Mouse (Mus musculus): ENCODE measurements around the gene Bnip3.
A peak's percentile ranks its signal among the peaks of the same experiment; 100 is the strongest.

Bnip3 gene

DNA sequence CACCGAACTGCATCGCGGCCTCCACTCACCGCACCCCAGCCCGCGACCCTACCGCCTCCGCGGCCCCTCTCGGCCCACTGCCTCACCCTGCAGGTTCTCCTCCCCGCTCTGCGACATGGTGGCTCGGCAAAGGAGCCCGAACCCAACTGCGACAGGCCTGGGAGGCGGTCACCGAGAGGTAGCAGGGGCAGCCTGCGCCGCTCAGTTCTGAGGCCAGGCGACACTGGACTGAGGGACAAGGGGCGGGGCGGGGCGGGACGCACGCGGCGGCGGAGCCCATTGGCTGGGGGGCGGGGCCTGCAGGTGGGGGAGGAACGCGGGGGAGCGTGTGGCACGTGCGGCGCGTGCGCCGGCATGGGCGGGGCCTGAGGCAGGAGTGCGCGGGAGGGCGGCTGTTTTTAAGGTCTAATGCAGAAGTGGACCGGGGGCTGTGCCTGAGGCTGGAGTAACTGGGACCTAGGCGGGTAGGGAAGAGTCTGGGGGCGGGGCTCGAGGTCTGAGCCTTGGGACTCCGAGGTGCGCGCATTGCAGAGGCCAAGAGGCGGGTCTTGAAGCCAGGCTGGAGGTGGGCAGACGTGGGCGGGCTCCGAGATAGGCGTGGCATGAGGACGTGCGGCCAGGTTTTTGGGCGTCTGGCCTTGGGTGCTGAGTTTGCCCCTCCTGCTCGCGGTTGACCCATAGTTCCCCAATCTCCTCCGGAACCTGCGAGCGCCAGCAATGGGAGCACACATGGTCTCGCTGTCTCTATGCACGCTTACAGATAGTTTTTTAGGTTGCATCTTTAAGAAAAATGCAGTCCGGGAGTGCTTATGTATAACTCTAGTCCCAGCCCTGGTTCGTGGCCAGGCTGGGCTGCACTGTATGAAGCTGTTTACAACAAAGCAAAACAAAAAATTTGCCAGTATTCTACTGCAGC, at the start of gene Bnip3:
Gene Bnip3, minus strand, starts transcription at position 243 of the 916 bp plus-strand sequence.
- DNase-seq (ENCODE audit: low read depth, low spot score): peak; percentile 70

DNA sequence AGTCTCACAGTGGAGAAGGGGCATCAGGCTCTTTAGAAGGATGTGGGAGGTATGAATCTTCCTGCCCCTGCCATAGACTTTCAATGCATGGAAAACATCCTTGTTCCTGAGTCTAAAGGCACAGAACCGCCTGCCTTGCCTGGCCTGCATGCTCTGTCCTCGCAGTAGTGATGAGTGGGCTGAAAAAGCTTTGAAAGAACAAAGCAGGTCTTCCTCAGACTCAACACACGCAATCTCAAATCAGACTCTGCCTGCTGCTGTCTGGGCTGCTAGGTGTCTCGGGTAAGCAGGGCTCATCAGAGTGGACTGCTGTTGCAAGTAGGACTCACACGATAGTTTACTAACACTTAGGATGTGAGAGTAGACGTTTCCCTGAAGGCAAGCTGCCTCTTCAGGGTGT, 47.8 kb upstream of the Bnip3 start:
- DNase-seq (ENCODE audit: low read depth, low spot score): no peak

DNA sequence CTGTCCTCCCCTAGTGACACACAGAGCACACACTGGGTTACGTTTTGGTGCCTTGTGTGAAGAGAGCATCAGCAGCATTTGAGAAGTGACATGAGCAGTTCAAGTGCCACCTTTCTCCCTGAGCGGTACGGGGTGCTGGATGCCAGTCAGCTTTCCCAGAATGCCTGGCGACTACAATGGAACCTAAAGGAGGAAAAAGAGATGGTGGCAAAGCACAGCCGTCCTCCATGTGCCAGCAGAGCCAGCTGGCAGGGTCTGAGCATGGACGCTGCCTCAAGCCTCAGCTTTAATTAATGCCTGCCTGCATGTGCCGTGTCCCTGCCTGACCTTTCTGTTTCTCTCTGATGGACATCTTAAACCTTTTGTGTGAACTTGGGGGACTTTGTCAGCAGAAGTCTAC, 46.5 kb upstream of the Bnip3 start:
- no peak for DNase-seq (ENCODE audit: low read depth, low spot score)

DNA sequence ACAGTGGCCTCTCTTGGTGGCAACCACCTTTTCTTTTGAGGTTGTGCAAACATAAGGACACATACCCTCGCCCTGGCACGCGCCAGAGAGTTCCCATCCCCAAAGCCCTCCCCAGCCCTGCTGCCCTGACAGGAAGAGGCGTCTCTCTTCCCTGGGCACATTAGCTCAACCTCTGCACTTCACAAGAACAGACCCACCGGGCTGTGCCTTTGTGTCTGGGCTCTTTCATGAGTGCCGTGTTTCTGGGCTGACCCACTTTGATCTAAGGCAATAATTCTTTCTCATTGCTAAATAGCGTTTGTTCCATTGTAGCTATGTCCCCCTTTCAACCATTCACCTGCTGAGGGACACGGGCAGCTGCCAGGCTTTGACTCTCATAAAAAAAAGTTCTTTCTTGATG, 39.0 kb upstream of the Bnip3 start:
- no peak for DNase-seq (ENCODE audit: low read depth, low spot score)

DNA sequence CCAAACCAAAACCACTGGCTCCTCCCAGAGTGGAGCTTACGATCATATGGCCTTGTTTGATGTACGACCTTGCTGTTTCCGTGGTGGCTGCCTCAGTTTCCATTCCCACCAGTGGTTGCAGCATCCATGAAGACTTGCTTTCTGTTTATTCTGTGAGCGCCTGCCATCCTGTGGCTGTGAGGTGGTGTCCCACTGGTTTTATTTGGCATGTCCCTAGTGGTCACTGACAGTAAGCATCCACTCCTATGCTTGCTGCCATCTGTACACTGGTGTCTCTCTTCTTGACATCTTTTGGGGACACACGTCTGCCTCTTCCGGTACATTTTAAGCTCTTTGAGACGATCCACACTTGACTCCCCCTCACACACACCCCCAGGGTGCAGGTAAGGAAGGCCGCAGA, 38.4 kb upstream of the Bnip3 start:
- DNase-seq (ENCODE audit: low read depth, low spot score): no peak

DNA sequence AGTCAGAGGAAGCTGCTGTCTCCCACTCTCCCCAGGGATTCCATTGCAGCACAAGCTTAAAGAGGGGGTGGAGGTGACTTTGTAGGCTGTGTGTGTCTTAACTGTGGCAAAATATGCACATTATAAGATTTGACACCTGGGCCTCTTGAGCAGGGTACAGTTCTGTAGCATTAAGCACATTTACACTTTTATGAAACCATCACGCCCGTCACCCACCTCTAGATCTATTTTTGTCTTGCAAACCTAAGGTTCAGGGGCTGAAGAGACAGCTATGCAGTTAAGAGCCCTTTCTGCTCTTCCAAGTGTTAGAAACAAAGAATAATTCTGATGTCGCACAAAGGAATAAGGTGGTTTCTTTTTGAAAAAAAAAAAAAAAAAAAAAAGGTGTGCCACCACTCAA, 36.3 kb upstream of the Bnip3 start:
- DNase-seq (ENCODE audit: low read depth, low spot score): no peak

DNA sequence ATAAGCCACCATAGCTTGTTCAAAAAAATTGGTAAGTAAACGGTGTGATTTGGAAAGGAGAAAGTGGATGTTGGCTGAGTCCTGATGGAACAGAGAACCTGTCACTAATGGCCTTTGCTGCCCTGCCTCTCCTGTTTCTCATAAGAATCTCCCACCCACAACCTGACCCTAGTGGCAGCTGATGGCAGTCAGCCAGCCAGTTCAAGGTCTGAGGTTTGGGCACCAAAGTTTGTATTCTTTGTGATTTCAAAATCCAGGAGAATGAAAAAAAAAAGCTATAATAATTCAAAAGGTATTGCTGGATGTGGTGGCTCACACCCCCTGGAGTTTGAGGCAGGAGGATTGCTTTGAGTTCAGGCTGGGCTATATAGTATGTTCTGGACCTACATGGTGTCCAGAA, 33.0 kb upstream of the Bnip3 start:
- DNase-seq (ENCODE audit: low read depth, low spot score): no peak

DNA sequence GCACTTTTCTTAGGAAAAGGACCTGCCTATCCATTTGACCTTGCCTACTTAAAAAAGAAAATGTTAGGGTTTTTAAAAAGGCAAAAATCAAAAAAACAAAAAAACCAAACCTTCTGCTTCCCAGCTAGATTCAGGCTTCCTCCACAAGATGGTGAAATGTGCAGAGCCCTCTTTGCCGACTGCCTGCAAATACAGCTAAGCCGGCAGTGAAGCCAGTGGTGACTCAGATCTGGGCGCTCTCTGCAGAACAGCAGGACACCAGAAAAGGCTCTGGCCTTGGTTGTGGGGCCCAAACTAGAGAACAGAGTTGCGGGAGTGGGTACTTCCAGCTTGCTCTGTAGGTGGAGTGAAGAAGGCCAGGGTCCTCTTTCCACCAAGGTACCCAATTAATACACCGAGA, 32.3 kb upstream of the Bnip3 start:
- no peak for DNase-seq (ENCODE audit: low read depth, low spot score)

DNA sequence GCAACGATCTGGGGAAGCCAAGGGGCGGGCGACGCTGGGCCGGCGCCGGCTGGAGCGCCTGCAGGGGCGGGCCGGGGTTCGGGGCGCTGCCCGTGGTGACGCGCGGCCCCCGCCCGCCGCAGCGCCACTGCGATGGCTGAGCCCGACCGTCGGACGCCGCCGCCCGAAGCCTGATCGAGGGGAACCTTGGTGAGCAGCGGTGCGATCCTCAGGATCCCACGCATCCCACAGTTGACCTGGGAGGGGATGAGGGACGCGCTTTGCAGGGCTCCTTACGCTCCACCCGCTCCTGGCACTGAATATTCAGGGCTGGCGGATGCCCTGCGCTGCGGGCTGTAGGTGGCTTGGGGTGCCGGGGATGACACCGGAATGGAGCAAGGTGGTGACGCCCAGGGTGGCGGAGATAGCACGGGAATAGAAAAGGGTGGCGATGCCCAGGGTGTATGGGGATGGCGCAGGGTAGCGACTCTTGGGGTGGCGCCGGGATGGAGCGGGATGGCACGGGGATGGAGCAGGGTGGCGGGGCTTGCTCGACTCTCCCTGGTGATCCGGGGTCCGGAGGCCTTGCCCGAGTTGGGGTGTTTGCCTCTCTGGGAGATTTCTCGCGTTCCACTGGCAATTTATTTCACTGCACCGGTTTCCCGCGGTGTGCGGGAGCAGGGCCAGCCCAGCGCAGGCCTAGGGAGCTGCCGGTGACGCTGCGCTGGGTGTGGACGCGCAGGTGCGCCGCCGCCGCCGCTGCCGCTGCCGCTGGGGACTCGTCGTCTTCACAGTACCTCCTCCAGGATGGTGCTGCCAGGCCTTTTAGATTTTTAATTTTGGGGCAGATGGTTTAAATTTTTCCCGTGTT, 31.5 kb upstream of the Bnip3 start, which contains the start of gene Jakmip3:
Gene Jakmip3, plus strand, starts transcription at position 119 of the 850 bp plus-strand sequence.
- DNase-seq (ENCODE audit: low read depth, low spot score): no peak

DNA sequence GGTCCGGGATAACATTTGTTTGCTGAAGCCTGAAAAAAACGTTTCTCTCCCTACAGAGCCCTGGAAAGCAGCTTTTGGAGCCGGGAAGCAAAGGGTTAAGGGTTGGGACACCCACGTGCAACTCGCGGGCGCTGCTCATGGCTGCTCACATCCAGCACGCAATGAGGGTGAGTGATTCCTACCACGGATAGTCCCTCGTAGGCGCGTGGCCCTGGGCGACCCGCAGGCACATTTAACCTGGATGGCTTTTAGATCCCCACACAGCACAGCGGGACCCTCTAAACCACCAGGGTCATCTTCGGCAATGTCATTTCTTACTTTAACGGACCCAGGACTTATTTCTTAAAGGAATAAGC, 30.9 kb upstream of the Bnip3 start:
- no peak for DNase-seq (ENCODE audit: low read depth, low spot score)

DNA sequence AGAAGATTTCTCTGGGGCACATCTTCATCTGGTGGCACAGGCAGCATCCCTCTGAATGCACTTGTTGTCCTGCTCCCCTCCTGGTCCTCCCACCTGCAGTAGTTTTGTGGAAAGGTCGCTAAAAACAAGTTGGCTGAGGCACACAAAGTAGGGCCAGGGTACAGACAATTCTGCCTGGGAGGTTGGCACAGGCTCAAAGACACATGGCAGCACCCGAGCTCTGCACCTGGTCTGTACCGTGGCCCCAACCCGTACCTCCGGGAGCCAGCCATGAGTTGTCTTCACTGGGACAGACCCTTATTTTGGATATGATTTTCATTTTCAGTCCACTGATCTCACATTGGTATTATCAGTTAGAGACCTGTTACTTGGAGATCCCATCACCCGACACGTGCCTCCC, 29.7 kb upstream of the Bnip3 start:
- DNase-seq (ENCODE audit: low read depth, low spot score): no peak

DNA sequence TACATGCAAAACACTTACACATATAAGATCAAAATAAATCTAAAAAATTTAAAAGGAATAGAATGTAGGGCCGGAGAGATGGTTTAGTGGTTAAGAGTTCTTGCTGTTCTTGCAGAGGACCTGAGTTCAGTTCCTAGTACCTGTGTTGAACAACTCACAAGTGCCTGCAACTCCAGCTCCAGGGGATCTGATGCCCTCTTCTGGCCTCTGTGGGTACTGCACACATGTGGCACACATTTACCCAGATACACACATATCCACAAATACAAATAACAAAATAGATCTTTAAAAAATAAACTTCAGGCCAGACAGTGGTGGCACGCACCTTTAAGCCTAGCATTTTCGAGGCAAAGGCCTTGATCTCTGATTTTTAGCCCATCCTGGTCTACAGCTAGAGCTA, 25.2 kb upstream of the Bnip3 start:
- no peak for DNase-seq (ENCODE audit: low read depth, low spot score)

DNA sequence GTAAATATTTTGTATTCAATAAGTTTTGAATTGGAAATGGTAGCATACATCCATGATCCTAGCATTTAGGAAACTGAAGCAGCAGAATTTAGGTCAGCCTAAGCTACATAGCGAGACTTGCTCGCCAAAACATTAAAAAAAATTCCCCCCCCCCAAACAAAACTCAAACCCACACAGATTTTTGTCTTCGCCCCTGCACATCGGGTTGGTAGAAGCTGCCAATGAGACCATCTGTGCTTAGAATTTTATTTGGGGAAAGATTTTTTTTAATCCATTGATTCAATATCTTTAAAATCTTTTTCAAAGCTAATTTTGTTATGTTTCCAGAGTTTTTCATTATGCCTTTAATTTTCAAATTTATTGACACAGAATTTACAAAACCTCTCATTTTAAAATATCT, 19.1 kb upstream of the Bnip3 start:
- peak; percentile 77 for DNase-seq (ENCODE audit: low read depth, low spot score)

DNA sequence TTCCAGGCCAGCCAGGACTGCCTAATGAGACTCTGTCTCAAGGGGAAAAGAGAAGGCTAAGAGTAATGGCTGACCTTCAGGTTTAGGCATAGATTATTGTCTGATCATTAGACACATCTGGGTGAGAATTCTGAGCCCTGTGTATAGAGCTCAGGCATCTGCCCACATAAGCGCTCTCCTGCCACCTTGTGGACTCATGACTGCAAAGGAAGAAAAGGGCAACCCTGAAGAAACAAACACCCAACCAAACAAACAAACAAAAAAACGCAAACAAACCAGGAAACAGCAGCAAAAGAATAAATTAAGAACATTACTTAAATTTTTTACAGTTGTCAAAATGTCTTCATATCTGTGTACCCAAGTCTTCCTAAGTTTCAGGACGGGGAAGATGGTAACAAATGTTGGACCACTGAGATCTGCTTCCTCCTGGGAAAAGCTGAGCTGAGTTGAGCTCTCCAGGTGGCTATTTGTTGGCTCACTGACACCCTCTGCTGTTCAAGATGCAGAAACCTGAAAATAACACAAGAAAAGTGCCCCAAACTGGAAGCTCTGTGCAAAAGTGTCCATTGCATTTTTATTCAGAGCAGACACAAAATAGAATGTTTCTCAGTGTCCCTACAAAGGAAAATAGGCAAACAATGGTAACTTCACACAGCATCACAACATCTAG, 14.6 kb upstream of the Bnip3 start:
- DNase-seq (ENCODE audit: low read depth, low spot score): no peak

DNA sequence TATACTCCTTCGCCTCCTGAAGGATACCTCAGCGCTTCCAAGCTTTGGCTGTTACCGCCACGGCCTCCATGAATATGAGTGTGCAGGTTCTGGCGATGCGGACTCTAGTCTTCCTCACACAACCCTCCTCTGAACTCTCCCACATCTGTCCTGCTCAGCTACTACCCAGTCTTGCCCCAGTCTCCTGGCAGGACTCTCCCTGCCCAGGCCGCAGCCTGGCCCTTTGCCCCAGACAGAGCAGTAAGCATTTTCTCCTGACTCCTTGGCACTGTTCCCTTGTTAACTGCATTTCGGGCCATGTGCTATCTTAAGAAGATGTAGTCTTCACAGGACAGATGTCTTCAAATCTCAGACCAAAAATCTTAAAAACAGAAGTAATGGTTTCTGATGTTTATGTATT, 12.3 kb upstream of the Bnip3 start:
- DNase-seq (ENCODE audit: low read depth, low spot score): no peak

DNA sequence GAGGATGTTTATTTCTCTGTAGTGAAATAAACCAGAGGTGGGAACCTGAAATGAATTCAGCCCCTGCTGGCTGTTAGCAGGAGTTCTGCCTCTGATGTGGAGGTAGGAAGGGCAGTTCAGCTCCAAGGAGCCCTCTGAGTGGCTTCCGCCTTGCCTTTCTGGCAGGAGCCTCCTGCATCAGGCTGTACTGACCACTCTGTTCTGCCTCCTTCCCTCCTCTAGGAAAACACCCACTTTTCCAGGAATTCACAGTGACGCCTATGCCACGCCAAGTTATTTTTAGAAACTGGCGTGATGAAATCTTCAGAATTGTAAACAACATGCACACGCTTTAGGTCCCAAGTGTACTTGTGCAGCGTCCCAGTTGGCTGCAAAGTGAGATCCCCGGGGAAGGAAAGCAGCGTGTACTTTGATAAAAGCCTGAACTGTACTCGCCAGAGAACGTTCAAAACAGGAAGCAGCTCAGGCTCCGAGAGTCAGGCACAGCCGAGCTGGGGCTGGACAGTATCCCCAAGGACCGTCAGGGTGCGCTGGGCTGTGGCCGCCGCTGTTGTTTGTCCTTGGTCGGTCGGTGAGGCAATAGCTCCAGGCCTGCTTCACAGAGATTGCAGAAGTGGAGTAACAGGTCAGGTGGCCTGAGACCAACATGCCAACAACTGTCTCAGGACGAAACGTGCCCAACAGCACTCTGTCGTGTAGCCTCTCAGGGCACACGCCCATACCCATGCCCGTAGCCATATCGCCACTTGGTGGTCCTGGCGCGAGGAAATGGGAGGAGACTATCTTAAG, 10.0 kb upstream of the Bnip3 start:
- DNase-seq (ENCODE audit: low read depth, low spot score): no peak

DNA sequence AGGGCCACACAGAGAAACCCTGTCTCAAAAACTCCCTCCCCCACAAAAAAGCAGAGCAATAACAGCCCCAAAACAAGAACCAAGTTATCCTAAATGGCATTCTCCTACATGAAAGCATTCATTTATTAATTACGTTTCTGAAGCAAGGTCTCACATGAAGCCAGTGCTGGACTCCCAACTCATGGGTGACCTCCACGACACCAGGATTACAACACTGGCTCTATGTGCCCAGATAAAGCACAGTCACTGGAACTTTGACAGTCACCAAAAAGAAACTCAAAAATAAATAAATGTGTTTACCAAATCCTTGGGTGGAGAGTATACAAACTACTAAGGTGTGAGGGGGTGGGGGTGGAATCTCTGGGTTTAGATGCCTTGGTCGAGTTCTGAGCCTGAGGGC, 4.3 kb upstream of the Bnip3 start:
- no peak for DNase-seq (ENCODE audit: low read depth, low spot score)

DNA sequence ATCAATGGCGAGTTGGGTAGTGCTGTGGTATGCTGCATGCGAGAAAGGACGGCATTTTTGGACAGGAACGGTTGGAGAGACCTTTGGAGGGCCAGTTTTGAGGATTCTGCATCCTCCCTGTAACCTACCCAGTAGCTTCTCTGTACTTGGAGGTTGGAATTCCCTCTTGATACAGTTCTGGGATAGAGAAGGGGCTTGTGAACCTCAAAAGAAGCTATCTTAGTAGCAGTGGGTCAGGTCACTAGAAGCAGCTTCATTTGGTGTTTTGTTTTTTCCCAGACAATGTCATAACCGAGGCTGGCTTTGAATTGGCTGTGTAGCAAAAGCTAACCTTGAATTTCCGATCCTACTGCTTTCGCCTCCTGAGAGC, 859 bp upstream of the Bnip3 start:
- DNase-seq (ENCODE audit: low read depth, low spot score): no peak

DNA sequence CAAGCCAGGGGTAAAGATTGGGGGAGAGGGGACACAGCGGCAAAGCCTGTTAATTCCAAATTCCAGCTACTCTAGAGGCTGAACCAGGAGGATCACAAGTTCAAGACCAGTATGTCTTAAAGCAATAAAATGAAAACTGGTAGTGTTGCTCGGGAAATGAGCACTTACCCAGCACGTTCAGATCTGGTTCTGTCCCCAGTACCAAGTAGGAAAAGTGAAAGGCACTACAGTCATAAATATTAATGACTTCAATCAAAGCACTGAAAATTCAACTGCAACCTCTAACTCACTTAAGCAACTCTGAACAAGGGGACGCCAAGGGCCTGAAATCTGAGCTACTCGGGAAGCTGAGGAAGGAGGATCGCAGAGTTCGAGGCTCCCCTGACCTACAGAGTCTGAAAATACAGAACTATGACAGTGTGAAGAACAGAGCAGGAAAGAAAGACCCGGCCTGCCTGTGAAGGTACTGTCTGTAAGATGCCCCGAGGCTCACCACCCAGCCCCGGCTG, 497 bp downstream of the Bnip3 start:
- DNase-seq (ENCODE audit: low read depth, low spot score): no peak

DNA sequence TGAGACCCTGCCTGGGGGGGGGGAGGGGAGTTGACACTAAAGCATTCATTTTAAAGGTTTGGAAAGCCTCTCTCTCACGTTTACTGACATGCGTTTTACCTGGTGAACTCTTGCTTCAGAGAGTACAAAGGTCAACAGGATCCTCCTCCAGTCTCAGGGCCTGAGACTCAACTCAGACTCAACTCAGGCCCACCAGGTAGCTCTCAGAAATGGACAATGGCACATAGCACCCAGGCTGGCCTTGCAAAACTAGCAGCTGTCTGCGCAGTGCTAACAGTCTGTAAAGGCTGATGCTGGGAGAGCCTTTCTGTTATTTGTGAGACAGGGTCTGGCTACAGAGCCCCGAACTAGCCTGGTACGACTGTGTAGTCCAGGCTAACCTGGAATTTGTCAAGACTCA, 1.3 kb downstream of the Bnip3 start:
- DNase-seq (ENCODE audit: low read depth, low spot score): no peak

DNA sequence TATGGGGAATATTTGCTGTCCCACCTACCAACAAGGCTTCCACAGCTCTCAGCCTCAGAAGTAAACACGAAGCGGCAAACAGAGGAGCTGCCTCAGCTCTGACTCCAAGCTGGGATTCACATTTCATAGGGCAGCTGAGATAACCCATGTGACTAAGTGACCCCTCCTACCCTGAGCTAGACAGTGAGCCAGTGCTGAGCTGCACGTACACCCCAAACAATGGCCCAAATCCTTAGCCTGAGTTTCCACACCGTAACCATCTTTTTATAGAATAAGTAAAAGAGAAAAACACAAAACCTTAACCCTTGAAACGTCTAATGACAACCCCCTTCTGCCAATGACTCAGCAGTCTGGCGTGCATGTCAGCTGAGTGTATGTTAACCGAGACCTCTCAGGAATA, 2.3 kb downstream of the Bnip3 start:
- peak; percentile 39 for DNase-seq (ENCODE audit: low read depth, low spot score)

All from telencephalon, adult 2 months (tissue).